Mouse (Mus musculus) adrenal gland, postnatal 36 days (tissue): Measurements from ENCODE around the gene Ddc. TPM values are rescaled to one million over a fixed set of nuclear protein-coding genes. Genes with fewer than 3 reads are reported as not detected.

Experiments
- DNase-seq, 2 experiments: peaks; one replicate each; pipeline ENCODE4 v3.0.0; 2021; ENCODE audit warnings: mixed read lengths in 1 of 2
- total RNA-seq, 2 experiments: library from RNA; stranded (reverse); gene quantifications; 2 replicates each; pipeline ENCODE4 v1.2.3; 2021

The Ddc gene
- total RNA-seq, 2 experiments from 2014 or later: 46.6 to 59.1 TPM

DNA sequence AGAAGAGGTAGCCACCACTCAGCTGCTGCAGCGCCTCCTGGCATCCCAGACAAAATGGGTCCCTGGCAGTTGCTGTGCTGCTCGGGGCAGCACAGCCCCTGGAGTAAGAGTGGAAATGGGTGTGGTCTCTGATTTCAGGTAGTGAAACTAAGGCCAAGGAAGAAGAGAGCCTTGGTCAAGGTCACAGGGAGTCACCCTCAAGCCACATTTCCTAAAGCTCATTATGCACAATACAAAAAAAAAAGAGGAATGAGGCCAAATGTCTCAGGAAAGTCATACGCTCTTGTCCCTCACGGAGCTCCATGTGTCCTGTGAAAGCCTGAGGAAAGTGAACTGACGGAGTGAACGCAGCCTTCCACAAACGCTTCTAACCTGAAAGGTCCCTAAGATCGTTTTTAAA, 116.2 kb downstream of the Ddc start:
- no peak for DNase-seq

DNA sequence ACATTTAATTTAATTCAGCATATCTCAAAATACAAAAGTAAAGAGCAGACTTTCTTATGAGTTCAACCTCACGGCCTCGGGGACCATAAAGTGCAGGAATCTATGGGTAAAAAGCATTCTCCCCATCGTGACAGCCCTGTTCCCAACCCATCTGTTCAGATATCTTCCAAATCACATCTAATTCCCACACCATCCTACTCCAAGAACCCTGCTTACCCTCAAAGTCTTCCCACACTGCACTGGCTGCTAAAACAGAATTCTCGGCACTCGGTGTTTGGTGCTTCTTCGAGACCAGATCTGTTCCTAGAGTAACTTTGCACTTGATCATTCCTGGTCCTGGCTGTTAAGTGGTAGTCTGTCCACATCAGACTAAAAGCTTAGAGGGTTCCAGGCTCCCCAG, 119.6 kb downstream of the Ddc start:
- no peak for DNase-seq

DNA sequence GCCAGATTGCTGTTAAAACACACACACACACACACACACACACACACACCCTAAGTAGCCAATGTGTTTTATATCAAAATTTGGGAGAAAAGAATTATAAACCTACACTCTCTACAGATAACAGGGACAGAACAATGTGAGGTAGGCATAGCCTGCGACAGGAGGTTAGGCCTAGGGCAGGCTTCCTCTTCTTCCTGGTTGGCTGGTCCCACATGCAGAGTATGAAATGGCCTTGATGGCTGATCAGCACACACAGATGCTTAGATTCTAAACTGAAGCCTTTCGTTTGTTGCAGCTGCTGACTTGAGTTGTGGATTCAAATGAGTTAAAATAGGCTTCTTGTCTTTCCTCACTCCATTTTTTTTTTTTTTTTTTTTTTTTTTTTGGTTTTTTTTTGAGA, 120.1 kb downstream of the Ddc start:
- no peak for DNase-seq

DNA sequence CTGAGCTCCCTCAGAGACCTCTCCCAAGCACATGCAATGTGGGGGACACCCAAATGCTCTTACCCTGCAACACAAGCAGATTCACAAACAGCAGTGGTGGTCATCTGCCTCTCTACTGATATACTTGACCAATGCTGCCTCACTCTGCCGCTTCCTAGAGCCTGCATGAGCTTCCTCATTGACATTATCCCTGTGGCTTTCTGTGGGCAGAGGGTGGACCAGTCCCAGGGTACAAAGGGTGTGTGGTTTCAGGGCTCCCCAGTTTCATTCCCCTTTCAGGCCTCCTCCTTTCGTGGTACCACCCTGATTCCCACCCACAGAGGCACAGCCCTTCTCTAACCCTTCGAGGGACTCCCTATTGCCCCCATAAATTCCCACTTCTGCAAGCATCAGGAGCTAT, 120.7 kb downstream of the Ddc start:
- no peak for DNase-seq

DNA sequence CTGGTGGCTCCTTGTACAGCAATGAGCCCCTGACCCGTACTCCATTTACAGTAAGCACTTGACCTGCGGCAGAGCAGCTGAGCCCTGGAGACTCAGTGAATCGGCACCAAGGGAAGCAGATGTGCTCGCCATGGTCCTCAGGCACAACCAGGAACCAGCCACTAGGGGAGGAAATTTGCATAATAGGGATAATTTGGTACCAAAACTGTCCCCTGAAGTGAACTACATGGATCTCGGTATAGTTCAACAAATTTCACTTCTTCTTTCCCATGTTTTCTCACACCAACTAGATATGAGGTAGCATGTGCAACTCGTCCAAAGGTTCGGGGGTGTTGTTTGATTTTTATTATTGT, 121.1 kb downstream of the Ddc start:
- no peak for DNase-seq

DNA sequence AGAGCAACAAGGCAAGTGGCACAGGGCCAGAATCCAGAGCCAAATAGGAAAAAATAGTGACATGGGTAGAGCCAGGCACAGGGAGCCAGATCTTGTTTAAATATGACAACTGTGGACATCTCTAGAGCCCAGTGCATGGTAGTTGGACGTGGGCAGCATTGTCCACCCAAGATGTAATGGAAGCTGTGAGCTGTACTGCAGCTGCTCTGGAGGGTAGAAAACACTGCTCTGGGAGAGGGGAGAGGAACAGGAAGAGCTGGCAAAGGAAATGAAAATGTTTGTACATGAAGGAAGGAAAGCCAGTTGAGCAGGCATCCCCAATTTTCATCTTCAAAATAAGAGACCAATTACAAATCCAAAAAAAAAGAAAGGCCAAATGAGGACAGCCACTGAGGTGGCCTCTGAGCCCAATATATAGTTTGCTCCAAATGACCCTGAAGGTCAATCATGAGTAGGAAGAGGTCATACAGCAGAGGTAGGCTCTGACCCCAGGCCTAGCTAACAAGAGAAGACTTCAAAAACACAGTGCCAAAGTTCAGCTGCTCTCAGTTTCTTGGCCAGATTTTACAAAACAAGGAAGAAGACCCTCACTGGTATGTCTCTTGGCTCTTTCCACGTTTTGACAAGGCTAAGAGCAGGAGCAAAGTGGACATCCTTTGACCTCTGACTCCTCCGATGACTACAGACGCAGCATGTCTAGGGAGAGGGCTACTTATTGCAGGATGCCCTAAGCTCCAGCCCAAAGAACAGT, 121.7 kb downstream of the Ddc start:
- DNase-seq: no peak

DNA sequence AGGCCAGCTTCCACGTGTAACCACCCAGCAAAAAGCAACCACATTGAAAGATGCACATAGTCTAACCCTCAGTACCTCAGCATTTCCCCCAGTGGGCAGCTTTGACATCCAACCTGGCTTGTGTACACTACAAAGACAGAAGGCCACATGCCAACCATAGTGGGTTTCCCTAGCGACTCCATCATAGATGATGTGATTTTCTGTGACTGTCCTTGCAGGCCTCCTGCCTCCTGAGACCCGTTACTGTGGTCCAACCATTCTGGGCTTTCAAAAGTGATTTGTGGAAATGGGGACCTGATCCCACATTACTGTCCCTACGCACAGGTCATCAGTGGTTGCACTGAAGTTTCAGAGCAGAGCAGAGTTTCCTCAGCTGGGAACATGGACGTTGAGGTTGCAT, 123.1 kb downstream of the Ddc start:
- DNase-seq: no peak

DNA sequence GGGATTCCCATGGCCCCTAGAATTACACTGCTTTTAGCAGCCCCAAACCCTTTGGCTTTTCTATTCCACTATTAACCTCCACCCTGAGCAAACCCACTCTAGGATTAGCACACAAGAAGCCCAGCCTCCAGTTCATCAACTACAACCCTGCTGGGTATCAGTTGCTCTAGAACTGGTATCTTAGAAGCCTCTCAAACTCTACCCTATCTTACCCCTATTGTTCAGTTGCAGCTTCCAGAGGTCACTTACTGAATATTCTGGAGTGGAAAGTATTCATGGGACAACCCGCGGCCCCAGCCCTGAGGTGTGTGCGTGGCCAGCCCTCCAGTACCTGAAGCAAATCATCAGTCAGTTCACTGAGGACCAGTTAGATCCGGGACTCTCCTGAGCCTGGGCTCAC, 123.6 kb downstream of the Ddc start:
- DNase-seq: no peak

DNA sequence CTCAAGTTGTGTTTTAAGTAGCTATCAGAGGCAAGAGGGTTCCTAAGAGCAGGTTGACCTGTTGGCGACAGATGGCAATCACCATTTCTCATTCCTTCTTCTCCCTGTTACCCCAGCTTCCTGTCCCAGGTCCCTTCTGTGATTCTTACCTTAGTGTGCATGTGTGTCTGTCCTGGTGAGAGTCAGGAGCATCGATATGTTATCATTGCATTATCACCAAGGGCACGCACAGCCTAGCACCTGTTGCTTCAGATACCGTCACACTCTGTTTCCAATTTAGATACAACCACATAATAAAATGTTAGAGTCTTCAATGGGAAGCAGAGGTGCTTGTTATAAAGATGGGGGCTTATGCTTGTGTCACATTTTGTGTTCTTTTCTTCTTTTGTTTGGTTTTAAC, 125.7 kb downstream of the Ddc start:
- DNase-seq: no peak

DNA sequence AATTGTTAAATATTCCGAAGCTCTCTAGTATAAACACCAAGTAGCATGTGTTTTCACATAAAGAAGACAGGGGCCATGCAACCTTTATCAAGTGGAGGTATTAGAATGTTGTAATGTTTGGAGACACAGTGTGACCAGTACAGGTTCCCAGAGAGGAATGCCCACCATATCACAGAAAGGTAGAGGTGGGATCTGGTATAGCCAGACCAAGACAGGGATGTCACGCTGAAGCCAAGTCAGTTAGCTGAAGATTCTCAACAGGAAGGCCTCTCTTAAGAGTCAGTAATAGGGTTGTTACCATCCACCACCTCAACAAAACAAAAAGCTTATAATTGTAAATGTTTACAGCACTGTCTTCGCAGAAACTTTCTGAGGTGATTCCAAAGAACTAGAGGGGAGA, 127.3 kb downstream of the Ddc start:
- no peak for DNase-seq

DNA sequence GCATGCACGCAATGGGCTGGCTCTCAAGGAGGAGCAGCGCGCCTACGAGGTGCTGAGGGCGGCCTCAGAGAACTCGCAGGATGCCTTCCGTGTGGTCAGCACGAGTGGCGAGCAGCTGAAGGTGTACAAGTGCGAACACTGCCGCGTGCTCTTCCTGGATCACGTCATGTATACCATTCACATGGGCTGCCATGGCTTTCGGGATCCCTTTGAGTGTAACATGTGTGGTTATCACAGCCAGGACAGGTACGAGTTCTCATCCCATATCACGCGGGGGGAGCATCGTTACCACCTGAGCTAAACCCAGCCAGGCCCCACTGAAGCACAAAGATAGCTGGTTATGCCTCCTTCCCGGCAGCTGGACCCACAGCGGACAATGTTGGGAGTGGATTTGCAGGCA, 128.7 kb downstream of the Ddc start:
- no peak for DNase-seq

DNA sequence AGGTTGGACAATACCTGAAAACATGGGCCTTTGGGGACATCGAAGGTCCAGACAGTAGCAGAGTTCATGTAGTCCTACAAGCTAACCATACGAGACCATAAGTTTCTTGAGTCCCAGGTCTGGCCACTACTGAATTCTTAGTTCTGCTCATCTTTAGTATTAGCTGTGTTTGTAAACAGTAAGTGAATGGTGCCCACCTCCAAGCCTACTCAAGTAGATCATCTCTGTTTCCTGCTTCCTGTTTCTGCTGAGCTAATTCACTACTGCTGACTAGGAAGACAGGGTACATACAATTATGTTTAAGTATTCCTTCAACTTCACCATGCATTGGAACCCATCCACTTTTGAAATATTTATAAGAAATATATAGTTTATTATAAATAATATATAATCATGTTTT, 129.9 kb downstream of the Ddc start:
- no peak for DNase-seq

DNA sequence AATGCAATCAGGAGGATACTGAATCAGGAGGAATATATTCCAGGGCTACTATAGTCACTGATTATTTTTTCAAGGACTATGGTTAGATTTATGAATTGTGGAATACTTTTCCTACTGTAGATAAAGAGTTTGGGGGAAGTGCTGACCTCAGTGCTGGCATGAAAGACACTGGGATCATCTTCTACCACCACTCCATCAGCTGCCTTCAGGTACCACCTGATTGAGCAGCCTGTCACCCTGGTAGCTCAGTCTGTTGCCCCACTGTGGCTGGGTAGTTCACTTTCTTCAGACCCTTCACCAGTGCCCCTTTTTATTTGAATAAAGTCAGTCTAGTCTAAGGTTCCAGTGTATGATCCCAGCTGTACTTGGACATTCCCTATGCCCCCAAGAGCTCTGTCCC, 131.2 kb downstream of the Ddc start:
- DNase-seq: no peak

DNA sequence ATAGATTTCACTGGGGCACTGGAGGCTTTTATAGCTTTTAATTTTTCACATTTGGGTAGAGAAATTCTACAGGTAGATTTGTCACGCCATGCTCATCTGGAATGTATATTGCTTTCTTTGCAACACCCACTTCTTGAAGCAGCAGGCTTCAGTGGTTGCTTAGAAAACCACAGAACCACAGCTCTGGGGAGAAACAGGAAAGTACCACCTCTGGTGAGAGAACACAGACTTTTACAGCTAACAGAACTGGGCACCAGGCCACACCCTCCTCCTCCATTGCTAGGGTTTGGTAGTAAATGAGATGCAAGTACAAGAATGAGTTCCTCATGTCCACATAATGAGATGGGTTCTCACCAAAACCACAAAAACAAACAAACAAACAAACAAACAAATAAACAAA, 131.8 kb downstream of the Ddc start:
- DNase-seq: no peak

DNA sequence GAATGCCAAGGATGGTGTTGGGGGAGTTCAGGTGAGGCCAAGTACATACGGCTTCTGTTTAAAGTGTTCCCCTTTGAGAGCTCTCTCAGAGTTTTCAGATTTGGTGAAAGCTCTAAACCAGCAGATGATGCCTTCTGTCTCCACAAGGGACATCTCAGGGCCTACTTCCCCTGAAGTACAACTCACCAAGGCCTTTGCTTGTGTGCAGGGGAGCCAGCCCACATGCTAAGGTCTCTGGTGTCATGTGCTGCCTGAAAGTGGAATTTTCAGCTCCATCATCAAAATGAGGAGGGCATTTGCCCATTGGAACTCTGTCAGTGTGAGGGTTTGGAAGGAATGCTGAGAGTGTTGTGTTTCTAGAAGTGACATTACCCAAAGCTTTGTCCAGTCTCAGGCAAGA, 132.5 kb downstream of the Ddc start:
- no peak for DNase-seq

Other genes starting within 250 kb of the Ddc start
- 1 to 10 TPM; 1.8 to 2.5 TPM for gene Ikzf1, start 213.1 kb downstream of the Ddc start, total RNA-seq
- gene Fignl1, start 89.2 kb downstream of the Ddc start, total RNA-seq: 1 to 10 TPM; 3.4 to 3.7 TPM
- 100 to 1,000 TPM in 1 of 2 experiments, 10 to 100 TPM in 1; 87.0 to 105 TPM for gene Grb10, start 140.5 kb upstream of the Ddc start, total RNA-seq